Mouse (Mus musculus) thymus, adult 18-20 months (tissue): ENCODE data around the gene Sytl3.

Source experiments
- DNase-seq, 2 experiments: peaks; one replicate each; pipeline ENCODE4 v3.0.0; 2022; ENCODE audit warnings: mixed read lengths in 2 of 2

Sytl3 gene

DNA sequence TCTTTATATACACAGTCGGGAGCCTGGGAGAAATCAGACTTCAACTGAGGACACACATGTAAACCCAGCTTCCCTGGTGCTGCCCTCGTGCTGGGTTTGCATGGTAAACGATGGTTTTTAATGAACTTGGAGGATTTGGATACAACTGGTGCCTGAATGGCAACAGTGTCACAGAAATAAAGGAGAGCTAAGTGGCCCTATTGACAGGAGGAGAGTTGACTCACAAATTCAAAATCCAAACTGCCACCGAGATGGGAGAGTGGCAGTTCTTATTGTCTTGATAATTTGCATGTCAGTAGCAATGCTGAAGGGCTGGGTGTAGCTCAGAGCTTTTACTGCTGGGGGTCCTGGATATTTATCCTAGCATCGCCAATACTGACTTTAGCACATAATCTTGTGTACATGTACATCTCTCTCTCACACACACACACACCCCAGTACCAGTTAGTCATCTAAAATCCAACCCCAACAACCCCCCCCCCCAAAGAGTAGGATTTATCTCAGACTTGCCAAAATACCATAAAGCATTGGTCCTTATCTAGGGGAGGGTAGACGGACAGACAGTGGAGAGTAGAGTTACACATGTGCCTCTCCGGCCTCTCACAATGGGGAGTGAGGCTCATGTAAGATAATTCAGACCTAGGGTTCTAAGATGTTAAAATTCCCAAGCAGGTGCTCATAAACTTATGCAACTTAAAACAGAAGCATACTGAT, 104.8 kb downstream of the Sytl3 start:
- DNase-seq: no peak

GRCm38 (mm10) chr17:6764227-6764593, 105.3 kb downstream of the Sytl3 start:
- DNase-seq: no peak

- DNase-seq: no peak
Measured at GRCm38 (mm10) chr17:6764730-6765129, 105.8 kb downstream of the Sytl3 start.

DNA sequence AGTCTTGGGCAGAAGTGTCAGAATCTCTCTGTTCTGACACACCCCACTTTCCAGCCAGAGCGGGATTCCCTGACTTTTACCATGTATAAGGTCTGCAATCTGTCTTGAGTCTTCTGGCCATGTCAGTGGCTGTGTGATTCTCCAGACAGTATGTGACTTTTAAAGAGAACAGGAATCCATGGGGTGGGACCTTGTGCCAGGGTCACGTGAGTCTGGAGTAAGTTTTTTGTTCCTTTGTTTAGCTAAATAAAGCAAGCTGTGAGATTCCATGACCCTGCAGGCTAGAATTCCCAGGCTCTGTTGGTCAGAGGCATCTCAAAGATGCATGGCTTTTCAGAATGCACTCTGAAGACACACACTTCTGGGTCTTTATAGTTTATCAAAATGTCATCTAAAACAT, 107.0 kb downstream of the Sytl3 start:
- DNase-seq: no peak

- no peak for DNase-seq
Measured at GRCm38 (mm10) chr17:6766823-6767222, 107.9 kb downstream of the Sytl3 start.

DNA sequence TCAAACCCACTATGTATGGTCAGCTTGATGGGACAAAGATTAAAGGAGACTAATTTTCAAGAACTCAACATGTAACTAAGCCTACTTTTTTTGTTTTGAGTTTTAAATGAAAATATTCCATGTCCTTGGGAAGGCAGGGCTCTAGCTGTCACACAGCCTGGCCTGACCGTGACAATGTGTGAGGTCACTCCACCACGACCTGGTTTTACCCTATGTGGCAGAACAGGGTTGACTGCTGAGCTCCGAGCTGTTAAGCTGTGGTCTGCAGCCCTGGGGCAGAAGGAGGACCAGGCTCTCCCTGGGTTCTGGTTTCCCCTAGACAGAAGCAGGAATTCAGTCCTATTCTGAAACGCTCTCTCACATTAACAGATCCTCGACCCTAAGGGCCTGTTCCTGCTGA, 108.9 kb downstream of the Sytl3 start:
- DNase-seq: no peak

GRCm38 (mm10) chr17:6768301-6768788, 109.5 kb downstream of the Sytl3 start:
- DNase-seq: no peak

DNA sequence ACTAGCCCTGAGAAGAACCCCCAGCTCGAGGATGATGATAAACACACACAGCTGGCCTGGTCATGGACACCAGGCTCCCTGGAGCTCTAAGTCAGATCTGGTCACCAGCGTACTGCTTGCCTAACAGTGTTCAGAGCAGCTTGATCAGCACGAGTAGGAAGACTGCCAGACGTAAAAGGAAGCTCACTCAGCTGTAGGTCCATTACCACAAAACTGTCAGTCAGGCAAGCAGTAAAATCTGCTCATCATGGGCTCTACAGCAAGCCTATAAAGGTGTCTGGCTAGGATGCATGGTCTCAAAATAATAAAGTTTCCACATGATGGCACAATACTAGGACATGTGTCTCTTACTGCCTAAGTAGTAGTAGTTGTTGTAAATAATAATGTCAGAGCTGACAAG, 110.7 kb downstream of the Sytl3 start:
- DNase-seq: no peak

DNA sequence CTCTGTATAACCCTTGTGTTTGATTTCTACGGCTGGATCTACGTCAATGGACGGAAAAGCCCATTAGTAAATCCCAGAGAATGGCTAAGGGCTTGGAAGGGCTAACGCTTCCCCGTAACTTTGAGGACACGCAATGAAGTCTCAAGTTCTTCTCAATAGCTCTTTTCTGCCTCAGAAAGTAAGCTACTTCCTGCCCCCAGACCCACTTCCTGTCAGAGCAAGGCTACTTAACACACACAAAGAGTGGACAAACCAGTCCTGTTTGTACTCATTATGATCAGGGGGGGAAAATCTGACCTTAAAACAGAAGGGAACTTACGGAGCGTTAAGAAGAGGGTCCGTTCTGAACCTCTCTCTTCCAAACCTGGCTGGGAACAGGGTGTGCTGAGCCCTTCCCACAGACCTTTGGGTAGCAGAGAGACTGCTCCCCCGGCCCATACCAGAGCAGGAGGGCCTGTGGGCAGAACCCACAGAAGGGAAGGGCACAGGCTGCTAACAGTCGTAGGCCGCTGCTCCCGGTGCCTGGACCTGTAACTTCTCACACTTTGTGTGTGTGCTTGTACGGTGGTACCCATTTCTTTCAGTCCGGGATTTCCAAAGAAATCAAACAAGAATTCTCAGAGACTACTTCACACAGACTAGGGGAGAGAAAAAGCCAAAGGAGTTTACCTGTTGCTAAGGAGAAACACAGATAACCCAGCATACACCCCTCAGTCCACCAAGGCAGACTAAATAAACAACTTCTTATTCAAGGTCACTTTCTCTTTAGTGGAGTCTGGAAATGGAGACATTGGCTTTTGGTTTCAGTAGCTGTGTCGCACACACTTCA, 113.0 kb downstream of the Sytl3 start:
- no peak for DNase-seq

DNA sequence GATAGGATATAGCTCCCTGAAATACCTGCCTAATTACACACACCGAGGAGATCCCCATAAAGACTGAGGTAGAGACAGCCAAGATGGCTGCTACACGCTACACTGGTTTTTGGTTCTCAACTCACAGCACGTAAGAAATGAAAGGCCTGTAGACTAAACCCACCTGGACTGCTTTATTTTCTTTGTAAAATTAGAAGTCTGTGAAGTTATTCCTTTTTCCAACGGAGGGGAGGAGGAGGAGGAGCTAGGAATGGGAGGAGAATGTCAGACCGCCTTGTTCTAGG, 113.5 kb downstream of the Sytl3 start:
- DNase-seq: no peak

- DNase-seq: no peak
Measured at GRCm38 (mm10) chr17:6773249-6773966, 114.5 kb downstream of the Sytl3 start.

DNA sequence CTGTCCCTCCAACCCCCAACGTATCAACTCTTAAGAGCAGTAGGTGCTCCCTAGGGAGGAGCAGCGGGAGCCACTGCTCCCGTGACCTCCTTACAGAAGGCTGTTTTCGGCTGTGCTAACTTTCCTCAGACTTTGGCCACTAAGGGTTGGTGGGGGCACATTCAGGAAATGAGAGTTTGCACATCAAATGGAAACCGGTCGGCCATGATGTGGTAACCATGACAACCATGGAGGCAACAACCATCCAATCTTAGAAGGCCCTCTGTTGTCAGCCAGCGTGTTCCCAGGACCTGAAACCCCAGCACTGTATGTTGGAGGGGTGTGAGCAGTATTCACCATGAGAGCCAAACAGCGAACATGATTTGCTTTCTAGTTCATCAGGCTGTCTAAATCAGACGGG, 116.3 kb downstream of the Sytl3 start:
- no peak for DNase-seq

GRCm38 (mm10) chr17:6775671-6776070, 116.8 kb downstream of the Sytl3 start:
- DNase-seq: no peak

GRCm38 (mm10) chr17:6776123-6776522, 117.2 kb downstream of the Sytl3 start:
- DNase-seq: no peak

DNA sequence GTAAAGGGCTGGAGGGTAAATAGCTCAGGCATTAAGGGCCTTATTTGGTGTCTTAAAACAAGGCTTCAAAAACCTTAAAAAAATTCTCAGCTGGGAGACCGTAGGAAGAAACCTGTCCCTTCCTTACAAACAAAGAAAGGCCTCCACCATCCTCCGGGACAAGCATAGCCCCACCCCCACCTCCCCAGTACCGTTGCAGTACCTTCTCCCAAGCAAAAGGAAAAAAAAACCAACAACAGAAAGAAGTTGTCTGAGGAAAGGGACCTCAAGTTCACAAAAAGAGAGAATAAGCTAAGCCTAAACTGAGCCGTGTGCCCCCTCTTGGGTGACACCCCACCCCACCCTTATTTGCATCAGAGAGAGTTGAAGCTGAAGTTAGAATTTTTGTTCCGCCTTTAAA, 117.7 kb downstream of the Sytl3 start:
- no peak for DNase-seq

DNA sequence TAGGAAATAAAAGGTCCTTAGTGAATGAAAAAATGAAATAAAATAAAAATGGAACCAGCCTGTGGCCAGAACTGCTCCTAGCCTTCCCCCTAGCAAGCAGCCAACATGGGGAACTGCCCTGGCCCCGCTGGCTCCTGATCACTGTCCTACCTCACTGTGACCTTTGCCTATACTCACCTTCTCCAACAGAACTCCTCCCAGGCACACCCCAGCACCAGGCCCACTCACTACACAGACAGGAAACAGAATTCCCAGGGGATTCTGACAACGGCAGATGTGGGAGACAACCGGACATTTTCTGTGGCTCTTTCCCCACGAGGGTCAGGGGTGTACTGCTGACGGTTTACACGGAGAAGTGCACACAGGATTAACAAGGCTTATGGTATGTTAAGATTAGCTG, 118.2 kb downstream of the Sytl3 start:
- DNase-seq: no peak

DNA sequence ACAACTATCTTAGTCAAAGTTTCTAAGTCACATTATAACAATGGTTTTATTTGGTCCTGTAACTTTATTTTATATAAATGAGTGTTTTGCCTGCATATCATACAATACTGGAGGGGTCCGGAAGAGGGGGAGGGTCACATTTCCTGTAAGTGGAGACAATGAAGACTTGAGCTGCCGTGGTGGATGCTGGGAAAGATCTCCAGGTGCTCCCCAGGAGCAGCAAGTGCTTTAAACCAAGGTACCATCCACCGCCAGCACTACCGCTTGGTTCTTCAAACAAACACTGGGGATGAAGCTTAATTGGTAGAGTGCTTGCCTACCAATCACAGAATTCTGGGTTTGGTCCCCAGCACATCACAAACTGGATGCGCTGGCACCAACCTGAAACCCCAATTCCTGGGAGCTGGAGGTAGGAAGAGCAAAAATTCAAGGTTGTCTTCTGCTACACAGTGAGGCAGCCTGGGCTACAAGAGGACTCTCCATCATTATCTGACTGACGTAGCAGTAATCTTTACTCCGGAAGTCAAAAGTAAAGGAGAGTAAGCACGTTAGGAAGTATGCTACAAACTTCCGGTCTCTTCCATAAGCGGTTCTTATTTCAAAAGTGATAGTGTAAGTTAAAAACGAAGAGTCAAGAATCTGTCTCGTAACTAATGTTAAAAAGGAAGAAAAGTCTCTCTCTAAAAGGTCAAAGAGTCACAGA, 118.9 kb downstream of the Sytl3 start:
- peak; percentile 59 to 81 for DNase-seq

- peak in 1 of 2 experiments; percentile 52 for DNase-seq
Measured at GRCm38 (mm10) chr17:6778332-6778683, 119.4 kb downstream of the Sytl3 start.

GRCm38 (mm10) chr17:6778771-6779509, 120.0 kb downstream of the Sytl3 start:
- peak; percentile 47 to 59 for DNase-seq

GRCm38 (mm10) chr17:6779632-6780031, 120.7 kb downstream of the Sytl3 start:
- no peak for DNase-seq

DNA sequence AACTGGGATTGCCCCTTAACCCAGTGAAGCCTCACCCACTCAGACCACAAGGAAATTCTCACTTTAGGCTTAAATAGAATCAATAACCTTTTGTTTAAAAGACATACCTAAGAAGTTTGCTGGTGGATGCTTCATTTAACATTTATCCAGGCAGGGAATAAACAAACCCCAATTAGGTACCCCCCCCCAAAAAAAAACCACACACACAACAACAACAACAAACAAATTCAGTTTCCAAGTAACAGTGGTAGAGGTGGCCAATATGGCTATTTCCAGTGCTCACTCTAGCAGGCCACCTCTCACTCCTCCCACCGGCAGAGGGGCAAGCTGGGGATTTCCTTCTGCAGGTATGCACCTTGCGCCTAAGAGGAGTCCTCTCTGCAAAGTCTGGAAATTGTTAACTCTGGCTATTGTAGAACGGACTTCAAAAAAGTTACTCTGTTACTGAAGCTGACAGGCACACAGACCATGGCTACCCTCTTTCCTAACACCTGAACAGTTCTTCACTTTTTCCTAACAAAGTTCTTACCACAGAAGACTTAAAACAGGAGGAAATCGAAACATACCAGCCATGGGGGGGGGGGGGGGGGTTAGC, 121.7 kb downstream of the Sytl3 start:
- no peak for DNase-seq

GRCm38 (mm10) chr17:6781273-6781672, 122.4 kb downstream of the Sytl3 start:
- no peak for DNase-seq
